Mouse (Mus musculus) megakaryocyte, embryonic 14.5 days (primary cell): ENCODE measurements around the gene Ino80b.

Experiments
- FLI1 ChIP-seq: IDR thresholded peaks from 2 replicates; pipeline ENCODE4 v1.6.1; 2012; ENCODE audit warnings: low read length, inconsistent platforms, mixed read lengths
- GATA1 ChIP-seq: IDR thresholded peaks from 3 replicates; pipeline ENCODE4 v1.6.1; 2012; ENCODE audit warnings: mixed read lengths, low read length, inconsistent platforms, borderline replicate concordance

DNA sequence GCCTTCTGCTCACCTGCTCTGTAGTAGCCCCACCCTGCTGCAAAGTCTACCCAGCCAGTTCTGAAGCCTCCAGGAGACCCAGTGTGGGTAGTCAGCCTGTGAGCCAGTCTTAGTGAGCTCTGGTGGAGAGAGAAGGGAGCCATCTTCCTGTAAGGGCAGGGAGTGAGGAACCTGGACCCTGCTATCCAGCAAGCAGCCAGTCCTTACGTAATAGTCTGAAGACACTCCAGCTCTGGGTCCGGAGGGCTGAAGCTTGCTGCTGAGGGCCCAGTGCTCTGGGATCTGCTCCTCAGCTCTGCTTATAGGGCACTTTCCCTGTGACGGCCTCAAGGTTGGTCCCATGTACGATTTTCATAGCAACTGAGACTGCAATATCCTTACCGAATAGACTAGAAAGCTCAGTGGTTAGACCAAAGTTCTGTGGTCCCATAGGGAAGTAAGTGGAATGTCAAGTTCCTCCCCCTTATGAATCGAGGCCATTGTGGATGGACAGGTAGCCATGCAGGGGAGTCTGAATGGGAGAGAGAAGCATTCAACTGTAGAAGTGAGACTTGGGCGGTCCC lies 9.8 kb upstream of the Ino80b start, which contains the start of gene Rtkn:
- TF ChIP-seq GATA1 (no peak), FLI1 (no peak)
